Mouse (Mus musculus) gastrocnemius, postnatal 36 days (tissue): ENCODE measurements at regions not wholly inside any gene's neighbourhood (a gene's known extent, or its start where the extent isn't known, plus 50 kb on each side); places are given as distances from the start of the nearest gene placed in this dataset.

ENCODE experiments used
- DNase-seq, 2 experiments: peaks; one replicate each; pipeline ENCODE4 v3.0.0; 2022
- intact Hi-C: fragments of 180-260 bp; cut with DNase I; formaldehyde crosslinking; loops from one replicate; pipeline ENCODE4 v1.15.1; 2025

- DNase-seq, result peak in 1 of 2 experiments; percentile 4
- intact Hi-C loops, result loop anchor here (2.0 kb wide), 1 partner anchor 258 kb away; no protein-coding TSS in a partner anchor
Observed at GRCm38 (mm10) chrX:143996716-143997115, 63.6 kb upstream of the Dcx start.
